Mouse (Mus musculus) erythroid progenitor cell, adult 5-6 weeks (primary cell): ENCODE measurements at regions not wholly inside any gene's neighbourhood (a gene's known extent, or its start where the extent isn't known, plus 50 kb on each side); places are given as distances from the start of the nearest gene placed in this dataset.

Experiments used
- ATAC-seq: replicated peaks from 2 replicates; pipeline ENCODE4 v1.8.0; 2016; ENCODE audit warnings: moderate number of reproducible peaks, mild to moderate bottlenecking, moderate TSS enrichment, inconsistent platforms; ENCODE audit not compliant: poor library complexity, low FRiP score, severe bottlenecking

DNA sequence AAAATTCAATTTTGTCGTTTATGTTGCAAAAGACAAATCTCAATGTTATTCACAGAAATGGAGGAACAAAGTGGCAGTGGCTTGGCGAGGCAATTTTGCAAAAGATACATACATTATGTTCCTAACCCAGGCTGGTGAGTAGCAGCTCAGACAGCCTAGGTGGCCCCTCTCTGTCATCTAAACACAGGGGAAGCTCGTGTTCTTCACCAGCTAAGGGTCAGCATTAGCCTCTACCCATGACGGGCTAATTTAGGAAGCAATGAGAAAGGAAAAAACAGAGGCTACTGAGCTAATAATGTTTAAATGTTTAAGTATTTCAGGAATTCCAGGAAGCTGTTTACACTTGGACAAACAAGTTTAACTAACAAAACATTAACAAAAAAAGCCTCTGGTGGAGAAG lies 64.9 kb upstream of the Gnai1 start:
- ATAC-seq, result no peak

DNA sequence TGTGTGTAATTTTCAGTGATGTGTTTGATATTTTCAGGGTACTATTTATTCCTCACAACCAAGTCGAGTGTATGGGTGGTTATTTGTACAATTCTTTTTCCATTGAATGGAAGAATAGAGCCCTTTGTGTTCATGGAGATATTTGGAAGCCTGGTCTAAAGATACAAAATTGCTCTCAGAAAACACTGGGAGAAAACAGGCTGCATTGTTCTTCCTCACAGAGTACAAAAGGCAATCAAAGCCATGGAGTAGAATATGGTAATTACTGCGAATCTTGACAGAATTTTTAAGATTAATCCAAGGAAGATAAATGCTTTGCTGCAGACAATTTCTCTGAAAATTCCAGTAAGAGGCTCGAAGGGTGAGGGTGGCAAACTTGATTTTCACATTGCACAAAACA lies 54.7 kb upstream of the Gnai1 start:
- no peak for ATAC-seq
